Mouse (Mus musculus) embryonic fibroblast, embryonic 13.5 days (primary cell): ENCODE measurements around the gene Spns3.

Experiments
- CTCF ChIP-seq: IDR thresholded peaks from 2 replicates; pipeline ENCODE4 v1.5.1; 2011; ENCODE audit warnings: mild to moderate bottlenecking, control low read depth, low read length, moderate library complexity, borderline replicate concordance; ENCODE audit not compliant: insufficient read depth
- POLR2A ChIP-seq: IDR thresholded peaks from 2 replicates; pipeline ENCODE4 v1.6.1; 2011; ENCODE audit warnings: low read depth, mild to moderate bottlenecking, control low read depth, low read length, moderate library complexity

GRCm38 (mm10) chr11:72447475-72447874 lies 102.8 kb downstream of the Spns3 start:
- no peak for TF ChIP-seq POLR2A
- no peak for TF ChIP-seq CTCF
